Mouse (Mus musculus) adrenal gland, postnatal 4 days (tissue): Measurements from ENCODE around the gene Gpr108. TPM values are rescaled to one million over a fixed set of nuclear protein-coding genes. Genes with fewer than 3 reads are reported as not detected.
A peak's percentile ranks its signal among the peaks of the same experiment; 100 is the strongest.

Experiments used
- DNase-seq, 2 experiments: peaks; one replicate each; pipeline ENCODE4 v3.0.0; 2021 to 2022; ENCODE audit warnings: low spot score in 2 of 2, mixed read lengths in 2 of 2
- total RNA-seq, 2 experiments: library from RNA; stranded (reverse); gene quantifications; 2 replicates each; pipeline ENCODE4 v1.2.3; 2021

The Gpr108 gene
- total RNA-seq, 2 experiments from 2014 or later = 50.3 to 52.5 TPM

DNA sequence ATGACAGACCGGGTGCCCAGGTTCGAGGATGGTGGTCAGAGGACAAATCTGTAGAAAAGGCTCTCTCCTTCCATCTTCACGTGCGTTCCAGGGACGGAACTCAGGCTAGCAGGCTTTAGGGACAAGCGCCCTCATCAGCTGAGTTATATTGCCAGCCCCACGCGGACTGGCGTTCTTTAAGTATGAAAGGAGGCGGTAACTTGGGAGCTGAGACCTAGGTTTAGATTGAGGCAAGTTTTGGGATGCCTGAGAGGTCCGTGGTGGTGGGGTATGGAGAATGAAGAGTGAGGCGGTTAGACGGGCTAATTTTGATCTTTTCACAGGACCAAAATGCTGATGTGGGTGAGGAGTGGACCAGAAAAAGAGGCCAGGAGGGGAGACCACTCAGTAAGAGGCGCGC is 26.4 kb upstream of the Gpr108 start:
- DNase-seq = no peak

DNA sequence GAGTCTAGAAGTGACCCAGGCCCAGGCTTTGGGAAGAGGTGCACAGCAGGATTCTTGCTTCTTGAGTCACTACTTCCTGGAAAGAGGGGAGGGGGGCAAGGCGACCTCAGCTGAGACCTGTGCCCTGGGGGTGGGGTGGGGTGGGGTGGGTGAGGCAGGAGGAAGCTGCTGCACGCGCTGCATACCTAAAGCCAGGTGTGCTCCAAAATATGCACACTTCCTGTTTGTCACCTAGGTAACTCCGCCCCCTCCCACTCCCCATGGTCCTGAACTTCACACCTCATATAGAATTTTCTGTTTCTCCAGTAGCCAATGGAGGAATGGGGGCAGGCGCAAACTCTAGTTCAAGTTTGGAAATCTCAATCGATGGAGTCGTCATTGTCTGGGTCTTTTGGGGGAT is 25.6 kb upstream of the Gpr108 start:
- DNase-seq = no peak

GRCm38 (mm10) chr17:57271301-57271700 is 23.1 kb upstream of the Gpr108 start:
- no peak for DNase-seq

DNA sequence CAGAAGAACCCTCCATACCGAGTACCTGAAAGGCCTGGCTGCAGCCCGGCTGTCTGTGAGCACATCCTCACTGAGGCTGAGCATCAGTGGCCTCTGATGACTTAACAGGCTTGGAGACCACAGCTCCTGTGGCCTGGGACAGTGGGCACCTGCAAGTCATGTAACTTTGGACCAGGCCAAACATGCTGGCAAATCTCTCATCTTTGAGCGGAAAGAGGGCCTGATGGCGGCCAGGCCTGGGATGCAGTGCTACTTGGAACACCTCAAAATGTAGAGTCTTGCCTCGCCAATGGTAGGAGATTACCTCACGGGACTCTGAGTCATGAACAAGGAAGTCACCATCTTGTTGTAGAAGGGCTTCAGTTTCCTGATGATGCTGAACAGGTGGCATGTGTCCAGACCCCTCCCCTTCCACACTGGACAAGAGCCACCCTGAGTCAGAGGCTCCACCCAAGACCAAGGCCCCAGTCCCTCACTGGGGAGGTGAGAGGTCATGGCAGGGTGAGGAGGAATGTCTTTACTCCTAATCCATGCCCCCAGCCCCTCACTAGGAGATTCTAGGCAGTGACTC is 19.4 kb upstream of the Gpr108 start:
- no peak for DNase-seq

- DNase-seq = peak in 1 of 2 experiments; percentile 68
Measured at GRCm38 (mm10) chr17:57264972-57265945, 17.0 kb upstream of the Gpr108 start.

GRCm38 (mm10) chr17:57264164-57264563 is 15.9 kb upstream of the Gpr108 start:
- DNase-seq = no peak

- no peak for DNase-seq
Measured at GRCm38 (mm10) chr17:57262901-57263550, 14.8 kb upstream of the Gpr108 start.

DNA sequence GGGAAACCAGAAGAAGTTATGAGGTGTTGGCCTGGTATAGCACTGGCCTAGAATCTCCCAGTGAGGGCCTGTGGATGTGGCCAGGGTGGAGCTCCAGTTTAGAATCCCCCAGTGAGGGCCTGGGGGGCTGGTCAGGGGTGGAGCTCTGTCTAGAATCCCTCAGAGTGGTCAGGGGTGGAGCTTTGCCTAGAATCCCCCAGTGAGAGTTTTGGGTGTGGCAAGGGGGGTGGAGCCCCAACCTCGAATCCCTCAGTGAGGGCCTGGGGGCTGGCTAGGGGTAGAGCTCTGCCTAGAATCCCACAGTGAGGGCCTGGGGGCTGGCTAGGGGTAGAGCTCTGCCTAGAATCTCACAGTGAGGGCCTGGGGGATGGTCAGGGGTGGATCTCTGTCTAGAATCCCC is 13.6 kb upstream of the Gpr108 start:
- DNase-seq = no peak

DNA sequence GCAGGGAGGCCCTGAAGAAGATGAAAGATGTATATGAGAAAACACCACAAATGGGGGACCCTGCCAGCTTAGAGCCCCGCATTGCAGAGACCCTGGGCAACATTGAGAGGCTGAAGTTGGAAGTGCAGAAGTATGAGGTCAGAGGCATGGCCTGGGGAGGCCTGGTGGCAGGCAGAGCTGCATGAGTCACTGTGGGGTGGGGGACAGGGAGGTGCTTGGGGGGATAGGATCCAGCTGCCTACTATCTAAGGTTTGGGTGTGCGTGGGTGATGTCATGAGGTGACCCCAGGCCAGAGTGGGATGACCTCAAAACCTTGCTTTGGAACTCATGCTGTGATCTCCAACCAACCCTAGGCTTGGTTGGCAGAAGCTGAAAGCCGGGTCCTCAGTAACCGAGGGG is 13.0 kb upstream of the Gpr108 start:
- DNase-seq = no peak

GRCm38 (mm10) chr17:57260351-57260750 is 12.1 kb upstream of the Gpr108 start:
- no peak for DNase-seq

DNA sequence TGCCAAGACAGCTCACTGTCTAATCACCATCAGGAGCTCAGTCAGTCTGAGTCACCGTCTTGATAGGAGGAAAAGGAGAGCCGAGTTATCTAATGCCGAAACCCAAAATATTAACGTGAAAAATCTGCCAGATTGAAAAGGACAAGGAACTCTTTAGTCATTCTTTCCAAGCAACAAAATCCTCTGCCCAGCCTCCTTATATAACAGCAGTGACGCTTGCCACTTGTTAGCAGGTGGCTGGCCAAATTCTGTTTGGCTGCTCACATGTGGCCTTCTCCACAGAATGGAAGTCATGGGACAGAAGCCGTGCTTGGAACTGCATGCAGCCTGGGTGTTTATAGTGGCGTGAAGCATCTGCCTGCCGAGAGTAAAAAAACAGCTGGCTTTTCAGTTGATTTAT is 11.5 kb upstream of the Gpr108 start:
- no peak for DNase-seq

DNA sequence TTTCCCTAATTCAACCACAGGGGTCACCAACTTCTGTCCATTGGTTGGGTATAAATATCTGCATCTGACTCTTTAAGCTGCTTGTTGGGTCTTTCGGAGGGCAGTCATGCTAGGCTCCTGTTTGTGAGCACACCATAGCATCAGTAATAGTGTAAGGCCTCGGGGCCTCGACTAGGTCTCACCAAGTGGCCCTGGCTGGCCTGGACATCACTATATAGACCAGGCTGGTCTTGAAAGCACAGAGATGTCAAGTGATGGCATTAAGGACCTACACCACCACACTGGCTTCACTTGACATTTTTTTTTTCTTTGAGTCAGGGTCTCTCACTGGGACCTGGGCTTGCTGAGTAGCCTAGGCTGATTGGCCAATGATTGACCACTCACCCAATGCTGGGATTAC is 9.9 kb upstream of the Gpr108 start:
- DNase-seq = no peak

DNA sequence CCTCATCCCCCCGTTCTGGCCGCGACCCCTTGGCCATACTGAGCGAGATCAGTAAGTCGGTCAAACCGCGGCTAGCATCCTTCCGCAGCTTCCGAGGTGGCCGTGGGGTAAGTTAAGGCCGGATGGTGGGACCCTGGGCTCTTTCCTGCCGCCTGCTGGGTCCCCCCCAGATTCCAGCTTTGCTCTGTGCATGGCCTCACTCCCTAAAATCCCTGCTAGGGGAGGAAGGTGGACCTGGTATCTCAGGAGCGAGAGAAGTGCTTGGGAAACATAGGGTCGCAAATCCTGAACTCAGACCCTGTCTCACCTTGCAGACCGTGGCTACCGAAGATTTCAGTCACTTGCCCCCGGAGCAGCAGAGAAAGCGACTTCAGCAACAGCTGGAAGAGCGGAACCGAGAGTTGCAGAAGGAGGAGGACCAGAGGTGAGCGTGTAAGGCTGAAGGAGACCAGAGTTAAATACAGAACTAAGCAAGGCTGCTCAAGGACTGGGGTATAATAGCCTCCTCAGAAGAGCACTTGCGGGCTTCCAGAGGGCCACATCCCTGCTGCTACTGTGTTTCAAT is 8.8 kb upstream of the Gpr108 start:
- no peak for DNase-seq

GRCm38 (mm10) chr17:57255354-57255753 is 7.1 kb upstream of the Gpr108 start:
- no peak for DNase-seq

DNA sequence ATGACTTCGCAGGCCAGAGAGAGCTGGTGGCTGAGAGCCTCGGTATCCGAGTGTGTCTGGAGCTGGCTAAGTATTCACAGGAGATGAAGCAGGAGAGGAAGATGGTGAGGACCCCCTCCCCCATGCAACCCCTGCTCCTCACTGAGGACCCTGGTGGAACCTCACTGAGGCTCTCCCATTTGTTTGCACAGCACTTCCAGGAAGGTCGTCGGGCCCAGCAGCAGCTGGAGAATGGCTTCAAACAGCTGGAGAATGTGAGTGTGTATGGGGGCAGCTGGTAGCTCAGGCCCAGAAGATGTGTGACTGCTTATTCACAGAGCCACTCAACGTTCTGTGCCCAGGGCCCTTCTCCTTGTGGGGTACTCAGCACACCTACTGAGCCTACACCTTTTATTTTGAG is 5.1 kb upstream of the Gpr108 start:
- DNase-seq = no peak

DNA sequence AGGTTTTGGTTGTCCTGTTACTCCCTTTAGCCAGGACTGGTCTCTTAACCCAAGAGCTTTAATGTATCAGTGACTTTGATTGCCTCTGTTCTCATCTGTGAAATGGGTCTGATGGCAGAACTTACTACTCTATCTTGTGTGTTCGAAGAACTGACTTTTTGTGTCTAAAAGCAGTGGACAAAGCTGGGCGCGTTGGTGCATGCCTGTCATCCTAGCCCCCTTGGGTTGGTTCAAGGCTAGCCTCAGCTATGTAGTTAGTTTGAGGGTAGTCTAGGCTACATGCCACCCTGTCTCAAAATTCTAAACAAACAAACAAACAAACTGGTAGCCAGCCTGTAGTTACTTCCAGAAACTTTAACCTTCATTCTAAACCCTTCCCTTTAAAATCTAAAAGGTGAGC is 3.2 kb upstream of the Gpr108 start:
- DNase-seq = no peak

- no peak for DNase-seq
Measured at GRCm38 (mm10) chr17:57250461-57251160, 2.4 kb upstream of the Gpr108 start.

DNA sequence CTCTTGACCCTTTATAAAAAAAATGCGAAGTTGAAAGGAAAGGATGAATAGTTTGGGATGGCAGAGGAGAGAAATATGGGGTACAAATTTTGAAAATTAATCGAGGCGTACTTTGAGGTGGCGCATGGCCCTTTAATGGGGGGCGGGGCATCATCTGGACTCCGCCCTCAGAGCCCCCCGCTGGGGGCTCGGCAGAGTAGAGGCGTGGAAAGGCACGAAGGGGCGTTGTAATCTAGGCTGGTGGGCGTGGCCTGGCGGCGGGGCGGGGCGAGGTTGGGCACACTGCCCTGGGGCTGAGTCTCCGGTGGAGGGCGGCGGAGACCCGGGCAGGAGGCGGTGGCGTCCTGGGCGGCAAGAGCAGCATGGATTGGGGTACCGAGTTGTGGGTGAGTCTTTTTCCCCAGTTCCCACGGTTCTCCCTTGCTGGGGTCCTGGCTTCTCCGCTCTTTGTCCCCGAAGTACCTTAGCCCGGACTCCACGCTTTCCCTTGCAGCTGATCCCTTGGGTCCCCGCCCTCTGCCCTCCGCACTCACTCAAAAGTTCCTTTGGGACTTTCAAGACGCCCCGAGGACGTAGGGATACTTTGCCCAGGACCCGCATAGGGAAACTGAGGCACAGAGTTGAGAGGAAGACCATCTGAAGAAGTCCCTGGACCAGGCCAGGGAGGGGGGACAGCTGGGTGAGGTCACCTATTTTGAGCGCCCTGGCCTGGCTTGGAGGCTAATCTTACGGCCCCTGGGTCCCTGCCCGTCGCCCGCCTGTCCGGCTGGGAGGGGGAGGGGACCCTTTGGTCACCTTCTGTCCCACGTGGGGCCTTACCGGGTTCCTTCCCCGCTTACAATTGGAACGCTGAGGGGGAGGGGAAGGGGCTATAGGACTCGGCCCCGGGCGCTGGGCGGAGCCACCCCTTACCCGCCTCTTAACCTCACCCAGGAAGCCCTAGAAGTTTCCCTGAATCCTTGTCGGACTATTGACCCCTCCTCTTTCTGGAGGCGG is 1.2 kb upstream of the Gpr108 start, which contains the start of gene Trip10:
Gene Trip10 (plus strand): TSS at position 270 of the 996 bp plus-strand sequence.
- peak; percentile 97 to 98 for DNase-seq

GRCm38 (mm10) chr17:57248771-57249170 is 525 bp upstream of the Gpr108 start:
- DNase-seq = no peak
